Mouse (Mus musculus): Measurements from ENCODE around the gene Dusp22.

- TF ChIP-seq CTCF (IDR thresholded peaks at IDR 0.05; ENCODE audit: low read depth) = no peak
- no peak for TF ChIP-seq EP300 (IDR thresholded peaks at IDR 0.05; ENCODE audit: low read depth)
These were observed 95.2 kb downstream of the Dusp22 start for GRCm38 (mm10) chr13:30754825-30755476.
